ENCODE assay signal across 8 mouse cellular contexts in genomic region chr3:152092385-152093057, GRCm38 (mm10).
A peak's percentile ranks its signal among the peaks of the same experiment; 100 is the strongest.
DNase-seq lines count a peak whose midpoint lies in the region; ATAC-seq lines count a peak whose summit lies in the region.

No protein-coding gene starts in this region.

- H3K4me2 ChIP-seq in limb, embryonic 13.5 days (replicated peaks): peak overlapping the region; percentile 61
- peak overlapping the region; percentile 12 for H3K4me2 ChIP-seq in stomach, embryonic 14.5 days (replicated peaks; ENCODE audit: low read depth, low read length)

- DNase-seq in cerebellum, postnatal 10 days: peak; percentile 39
- no peak for DNase-seq in cerebellum, adult 8-10 months
- peak; percentile 13 for DNase-seq in thymus, postnatal 14 days
- DNase-seq in thymus, adult 18-20 months: no peak
- DNase-seq in frontal cortex, postnatal 14 days (ENCODE audit: low spot score in 2 of 2): no peak

- H3K4me3 ChIP-seq in limb, embryonic 13.5 days: peak overlapping the region; percentile 41
- H3K4me3 ChIP-seq in stomach, embryonic 14.5 days (ENCODE audit: low read depth, low read length): peak overlapping the region; percentile 12

- no peaks in the 10 kb centered on the region for H3K36me3 ChIP-seq in limb, embryonic 13.5 days
- no peaks in the 10 kb centered on the region for H3K36me3 ChIP-seq in stomach, embryonic 14.5 days (ENCODE audit: control insufficient read depth, insufficient read depth, low read length)

- WGBS in limb, embryonic 13.5 days: 39% methylated on average over 34 of the region's 34 CpGs
- 46% methylated on average over 34 of the region's 34 CpGs for WGBS in stomach, embryonic 14.5 days

- no peak overlapping the region for H3K27ac ChIP-seq in limb, embryonic 13.5 days
- H3K27ac ChIP-seq in stomach, embryonic 14.5 days (ENCODE audit: low read length): no peak overlapping the region

- H3K9me3 ChIP-seq in limb, embryonic 13.5 days: no peaks in the 10 kb centered on the region
- no peaks in the 10 kb centered on the region for H3K9me3 ChIP-seq in stomach, embryonic 14.5 days (ENCODE audit: control insufficient read depth, low read depth, low read length)

- no peak for ATAC-seq in limb, embryonic 13.5 days (ENCODE audit: low FRiP score, low read depth)
- no peak for ATAC-seq in stomach, embryonic 14.5 days (ENCODE audit: insufficient number of reproducible peaks, insufficient read depth, low FRiP score, low read depth)
- ATAC-seq in erythroid progenitor cell, adult 5-6 weeks (replicated peaks; ENCODE audit: low FRiP score, poor library complexity, severe bottlenecking): no peak

- H3K27me3 ChIP-seq in limb, embryonic 13.5 days: no peaks in the 10 kb centered on the region
- H3K27me3 ChIP-seq in stomach, embryonic 14.5 days (ENCODE audit: control insufficient read depth, insufficient read depth, low read length): no peaks in the 10 kb centered on the region

- no peaks in the 10 kb centered on the region for H3K4me1 ChIP-seq in limb, embryonic 13.5 days
- no peaks in the 10 kb centered on the region for H3K4me1 ChIP-seq in stomach, embryonic 14.5 days (ENCODE audit: control insufficient read depth, insufficient read depth, low read length)

- H3K9ac ChIP-seq in limb, embryonic 13.5 days: no peak overlapping the region
- no peak overlapping the region for H3K9ac ChIP-seq in stomach, embryonic 14.5 days (replicated peaks; ENCODE audit: low read depth, low read length)

Comparison
In these comparisons a context has a peak if more than half of its experiments do, and no peak if none do; other contexts are left out.
1. DNase-seq: peak in cerebellum, postnatal 10 days (2 of 2) and thymus, postnatal 14 days (single experiment); none in cerebellum, adult 8-10 months (single experiment), thymus, adult 18-20 months (0 of 2) and frontal cortex, postnatal 14 days (0 of 2).